Mouse (Mus musculus): ENCODE measurements around the gene Cdc16.
"Not testable (repeated sequence)": the region's sequence is repeated elsewhere in the genome, so short reads cannot be mapped to it uniquely, and the experiment has no call there.

Gene Cdc16

GRCm38 (mm10) chr8:13756982-13757804 lies at the start of gene Cdc16:
Gene Cdc16, plus strand, starts transcription at chr8:13757676.
- peak; percentile 90 for DNase-seq (ENCODE audit: low read depth, low spot score)

- DNase-seq (ENCODE audit: low read depth, low spot score) = no peak
Observed at GRCm38 (mm10) chr8:13708514-13708913, 49.0 kb upstream of the Cdc16 start.

- DNase-seq (ENCODE audit: low read depth, low spot score) = no peak
Observed at GRCm38 (mm10) chr8:13718980-13719379, 38.5 kb upstream of the Cdc16 start.

- peak; percentile 83 for DNase-seq (ENCODE audit: low read depth, low spot score)
Observed at GRCm38 (mm10) chr8:13725722-13726121, 31.8 kb upstream of the Cdc16 start.

GRCm38 (mm10) chr8:13727469-13728094 lies 29.9 kb upstream of the Cdc16 start:
- DNase-seq (ENCODE audit: low read depth, low spot score) = no peak

GRCm38 (mm10) chr8:13740323-13740770 lies 17.1 kb upstream of the Cdc16 start:
- DNase-seq (ENCODE audit: low read depth, low spot score) = peak; percentile 40

GRCm38 (mm10) chr8:13740817-13741613 lies 16.5 kb upstream of the Cdc16 start:
- DNase-seq (ENCODE audit: low read depth, low spot score) = no peak

- not testable (repeated sequence) for DNase-seq (ENCODE audit: low read depth, low spot score)
Observed at GRCm38 (mm10) chr8:13746212-13746611, 11.3 kb upstream of the Cdc16 start.

- no peak for DNase-seq (ENCODE audit: low read depth, low spot score)
Observed at GRCm38 (mm10) chr8:13747626-13748025, 9.8 kb upstream of the Cdc16 start.

- peak; percentile 88 for DNase-seq (ENCODE audit: low read depth, low spot score)
Observed at GRCm38 (mm10) chr8:13753680-13754079, 3.8 kb upstream of the Cdc16 start.

GRCm38 (mm10) chr8:13756480-13756879 lies 996 bp upstream of the Cdc16 start:
- DNase-seq (ENCODE audit: low read depth, low spot score) = no peak

GRCm38 (mm10) chr8:13757805-13758727 lies 590 bp downstream of the Cdc16 start:
- DNase-seq (ENCODE audit: low read depth, low spot score) = peak; percentile 80

GRCm38 (mm10) chr8:13769206-13769605 lies 11.7 kb downstream of the Cdc16 start:
- DNase-seq (ENCODE audit: low read depth, low spot score) = no peak

GRCm38 (mm10) chr8:13780536-13780935 lies 23.1 kb downstream of the Cdc16 start:
- DNase-seq (ENCODE audit: low read depth, low spot score) = no peak

- peak; percentile 96 for DNase-seq (ENCODE audit: low read depth, low spot score)
Observed at GRCm38 (mm10) chr8:13785250-13785763, 27.8 kb downstream of the Cdc16 start, which contains the start of gene Upf3a. Gene Upf3a, plus strand, starts transcription at chr8:13785615.

- peak; percentile 99 for DNase-seq (ENCODE audit: low read depth, low spot score)
Observed at GRCm38 (mm10) chr8:13785764-13786299, 28.4 kb downstream of the Cdc16 start.

- no peak for DNase-seq (ENCODE audit: low read depth, low spot score)
Observed at GRCm38 (mm10) chr8:13789606-13790005, 32.1 kb downstream of the Cdc16 start.

GRCm38 (mm10) chr8:13793097-13793745 lies 35.7 kb downstream of the Cdc16 start:
- no peak for DNase-seq (ENCODE audit: low read depth, low spot score)

GRCm38 (mm10) chr8:13793746-13794101 lies 36.2 kb downstream of the Cdc16 start:
- DNase-seq (ENCODE audit: low read depth, low spot score) = no peak

- no peak for DNase-seq (ENCODE audit: low read depth, low spot score)
Observed at GRCm38 (mm10) chr8:13797676-13798075, 40.2 kb downstream of the Cdc16 start.

Data from CD4-positive, CD25-positive, alpha-beta regulatory T cell, adult 2 months (primary cell).